Mouse (Mus musculus): Measurements from ENCODE around the gene Sel1l3. TPM values are rescaled to one million over a fixed set of nuclear protein-coding genes. Genes with fewer than 3 reads are reported as not detected.

Gene Sel1l3
- total and polyA plus RNA-seq, 3 experiments: 0.01 TPM; not detected in 2

DNA sequence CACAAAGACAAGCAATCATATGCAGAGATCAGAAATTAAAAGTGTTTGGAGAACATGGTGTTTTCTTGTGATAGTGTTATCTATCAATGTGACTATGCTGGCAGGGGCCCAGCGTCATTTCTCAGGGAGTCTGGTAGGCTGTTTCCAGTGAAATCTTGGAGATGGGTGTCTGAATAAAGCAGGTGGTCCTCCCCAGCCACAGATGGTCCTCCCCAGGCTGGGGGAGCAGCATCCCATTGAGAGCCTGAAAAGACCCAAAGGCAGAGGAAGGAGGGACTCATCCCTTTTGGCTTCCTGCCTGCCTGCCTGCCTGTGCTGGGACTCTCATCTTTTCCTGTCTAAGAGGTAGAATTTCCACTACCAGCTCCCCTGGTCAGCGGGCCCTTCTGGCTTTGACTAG is 59.2 kb downstream of the Sel1l3 start:
- TF ChIP-seq GATA1 (IDR thresholded peaks at IDR 0.05; ENCODE audit: low read depth, low read length) (0 out of 2 replicates have a peak, but pooled peaks have one; percentile 33), EP300 (IDR thresholded peaks at IDR 0.05; ENCODE audit: low read depth in 1 of 2, low read length in 2 of 2) (peak in 1 of 2 experiments; percentile 41; a peak in 1 of 4 replicates), MAZ (IDR thresholded peaks at IDR 0.05; ENCODE audit: low read depth, low read length) (no peak), POLR2AphosphoS2 (IDR thresholded peaks at IDR 0.05; ENCODE audit: low read length) (no peak), SIN3A (IDR thresholded peaks at IDR 0.05; ENCODE audit: low read length) (no peak), MXI1 (IDR thresholded peaks at IDR 0.05; ENCODE audit: low read depth, low read length) (no peak), ZNF384 (IDR thresholded peaks at IDR 0.05; ENCODE audit: low read depth, low read length) (no peak), POLR2AphosphoS5 (IDR thresholded peaks at IDR 0.05; ENCODE audit: borderline replicate concordance, low read depth, low read length) (no peak), ZC3H11A (IDR thresholded peaks at IDR 0.05; ENCODE audit: low read depth, low read length) (no peak), KAT2A (conservative IDR thresholded peaks at IDR 0.05; ENCODE audit: low read depth, low read length) (no peak), ZKSCAN1 (IDR thresholded peaks at IDR 0.05; ENCODE audit: low read depth, low read length) (no peak), UBTF (IDR thresholded peaks at IDR 0.05; ENCODE audit: borderline replicate concordance, insufficient read depth, low read depth, low read length) (no peak), NELFE (IDR thresholded peaks at IDR 0.05; ENCODE audit: low read depth, low read length) (no peak), NRF1 (IDR thresholded peaks at IDR 0.05; ENCODE audit: insufficient read depth, low read depth, low read length, poor library complexity, severe bottlenecking) (no peak), TCF12 (IDR thresholded peaks at IDR 0.05; ENCODE audit: low read depth, low read length) (peak; percentile 71)
- Histone ChIP-seq H3K4me3 (ENCODE audit: control insufficient read depth in 1 of 2, insufficient read depth in 1 of 2, low read depth in 2 of 2, low read length in 2 of 2) (no peak overlapping the region), H3K79me2 (ENCODE audit: control insufficient read depth, insufficient read depth, low read length, poor library complexity) (no peaks in the 10 kb centered on the region), H3K9ac (ENCODE audit: control insufficient read depth, low read depth, low read length, poor library complexity, severe bottlenecking) (no peak overlapping the region), H3K9me3 (replicated peaks; ENCODE audit: insufficient read depth, low read length) (no peaks in the 10 kb centered on the region), H3K27me3 (ENCODE audit: control insufficient read depth in 1 of 2, insufficient read depth in 2 of 2, low read length in 2 of 2) (no peaks in the 10 kb centered on the region), H3K4me1 (ENCODE audit: control insufficient read depth in 1 of 2, insufficient read depth in 2 of 2, low read length in 2 of 2) (peaks cover 0 to 15% of the 10 kb centered on the region in 2 experiments; a peak in 2 of 4 replicates), H3K36me3 (ENCODE audit: control insufficient read depth in 1 of 2, insufficient read depth in 2 of 2, low read length in 2 of 2) (peaks cover 0 to 5% of the 10 kb centered on the region in 2 experiments; a peak in 2 of 4 replicates), H3K27ac (ENCODE audit: control insufficient read depth, low read depth, low read length) (no peak overlapping the region)
- DNase-seq (ENCODE audit: low read depth, low spot score): peak; percentile 17

DNA sequence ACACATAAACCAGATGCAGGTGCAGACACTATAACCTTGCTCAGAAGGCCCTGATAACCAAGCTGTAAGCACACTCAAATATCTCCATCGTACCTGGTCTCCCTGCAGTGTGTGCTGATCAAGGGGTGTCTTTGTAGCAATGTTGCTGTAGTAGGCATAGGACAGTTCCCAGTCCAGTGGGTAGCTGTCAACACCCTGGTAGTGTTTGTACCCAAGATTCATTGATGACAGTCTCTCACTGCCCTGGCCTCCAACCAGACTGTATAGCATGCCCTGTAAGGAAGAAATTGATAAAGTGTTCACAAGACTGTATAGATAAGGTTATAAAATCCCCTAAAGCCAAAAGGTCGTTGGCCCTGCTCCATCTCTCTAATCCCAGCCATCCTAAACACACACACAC is 59.6 kb downstream of the Sel1l3 start:
- Histone ChIP-seq H3K4me1 (ENCODE audit: control insufficient read depth in 1 of 2, insufficient read depth in 2 of 2, low read length in 2 of 2) (peaks cover 0 to 15% of the 10 kb centered on the region in 2 experiments; a peak in 2 of 4 replicates), H3K79me2 (ENCODE audit: control insufficient read depth, insufficient read depth, low read length, poor library complexity) (no peaks in the 10 kb centered on the region), H3K27me3 (ENCODE audit: control insufficient read depth in 1 of 2, insufficient read depth in 2 of 2, low read length in 2 of 2) (no peaks in the 10 kb centered on the region), H3K4me3 (ENCODE audit: control insufficient read depth in 1 of 2, insufficient read depth in 1 of 2, low read depth in 2 of 2, low read length in 2 of 2) (no peak overlapping the region), H3K9ac (ENCODE audit: control insufficient read depth, low read depth, low read length, poor library complexity, severe bottlenecking) (no peak overlapping the region), H3K27ac (ENCODE audit: control insufficient read depth, low read depth, low read length) (no peak overlapping the region), H3K9me3 (replicated peaks; ENCODE audit: insufficient read depth, low read length) (no peaks in the 10 kb centered on the region), H3K36me3 (ENCODE audit: control insufficient read depth in 1 of 2, insufficient read depth in 2 of 2, low read length in 2 of 2) (peaks cover 0 to 5% of the 10 kb centered on the region in 2 experiments; a peak in 2 of 4 replicates)
- DNase-seq (ENCODE audit: low read depth, low spot score): peak; percentile 14
- TF ChIP-seq TCF12 (IDR thresholded peaks at IDR 0.05; ENCODE audit: low read depth, low read length) (no peak), E2F4 (IDR thresholded peaks at IDR 0.05; ENCODE audit: borderline replicate concordance, low read depth, low read length) (no peak), ZC3H11A (IDR thresholded peaks at IDR 0.05; ENCODE audit: low read depth, low read length) (no peak)

Data from MEL (cell line).